Mouse (Mus musculus) hindbrain, embryonic 11.5 days (tissue): Measurements from ENCODE around the gene Morf4l2. TPM values are rescaled to one million over a fixed set of nuclear protein-coding genes. Genes with fewer than 3 reads are reported as not detected.
"Not testable (repeated sequence)": the region's sequence is repeated elsewhere in the genome, so short reads cannot be mapped to it uniquely, and the experiment has no call there.

Source experiments
- ATAC-seq: fragments of 200-750 bp; cut with Nextera tagmentation; 2 replicates; pipeline ENCODE4 v1.8.0; 2017; ENCODE audit warnings: mild to moderate bottlenecking, moderate TSS enrichment, moderate library complexity; ENCODE audit not compliant: low FRiP score
- DNase-seq: peaks from one replicate; pipeline ENCODE4 v3.0.0-alpha.2; 2015; ENCODE audit warnings: low spot score
- H3K27ac ChIP-seq: fragments of 300-500 bp; sonication (generic); 2 replicates; pipeline ENCODE4 v1.5.1; 2014; ENCODE audit warnings: mild to moderate bottlenecking, low read depth, low read length
- H3K27me3 ChIP-seq: fragments of 300-500 bp; sonication (generic); 2 replicates; pipeline ENCODE4 v1.6.1; 2014; ENCODE audit warnings: mild to moderate bottlenecking, low read length, moderate library complexity, mixed read lengths; ENCODE audit not compliant: control insufficient read depth, insufficient read depth
- H3K36me3 ChIP-seq: fragments of 300-500 bp; sonication (generic); 2 replicates; pipeline ENCODE4 v1.6.1; 2014; ENCODE audit warnings: mild to moderate bottlenecking, low read length, moderate library complexity, mixed read lengths; ENCODE audit not compliant: control insufficient read depth, insufficient read depth
- H3K4me1 ChIP-seq: fragments of 300-500 bp; sonication (generic); replicated peaks from 2 replicates; pipeline ENCODE4 v1.6.1; 2014; ENCODE audit warnings: low read length, mixed read lengths; ENCODE audit not compliant: control insufficient read depth, insufficient read depth
- H3K4me2 ChIP-seq: fragments of 300-500 bp; sonication (generic); replicated peaks from 2 replicates; pipeline ENCODE4 v1.6.1; 2014; ENCODE audit warnings: mild to moderate bottlenecking, low read depth, low read length
- H3K4me3 ChIP-seq: fragments of 300-500 bp; sonication (generic); 2 replicates; pipeline ENCODE4 v1.5.1; 2014; ENCODE audit warnings: low read depth, low read length
- H3K9ac ChIP-seq: fragments of 300-500 bp; sonication (generic); 2 replicates; pipeline ENCODE4 v1.6.1; 2014; ENCODE audit warnings: low read depth, low read length
- H3K9me3 ChIP-seq: fragments of 300-500 bp; sonication (generic); 2 replicates; pipeline ENCODE4 v1.6.1; 2016; ENCODE audit warnings: low read length; ENCODE audit not compliant: control insufficient read depth
- WGBS: fragments of 180-500 bp; shearing (Covaris S2); extraction: QIAGEN DNeasy Blood & Tissue Kit; methylation state at CpG from one replicate; pipeline ENCODE4 v1.1.7; 2014; 5-methylcytosine and 5-hydroxymethylcytosine counted together
- polyA plus RNA-seq: library from polyadenylated mRNA; unstranded; fragments of >200 nt; fragmentation: Nextera tagmentation; extraction: Ambion mirVana; gene quantifications from 2 replicates; pipeline ENCODE4 v1.2.1, GENCODE M21; 2014

The Morf4l2 gene
- polyA plus RNA-seq, 1 experiment from 2014 or later: 635 TPM

DNA sequence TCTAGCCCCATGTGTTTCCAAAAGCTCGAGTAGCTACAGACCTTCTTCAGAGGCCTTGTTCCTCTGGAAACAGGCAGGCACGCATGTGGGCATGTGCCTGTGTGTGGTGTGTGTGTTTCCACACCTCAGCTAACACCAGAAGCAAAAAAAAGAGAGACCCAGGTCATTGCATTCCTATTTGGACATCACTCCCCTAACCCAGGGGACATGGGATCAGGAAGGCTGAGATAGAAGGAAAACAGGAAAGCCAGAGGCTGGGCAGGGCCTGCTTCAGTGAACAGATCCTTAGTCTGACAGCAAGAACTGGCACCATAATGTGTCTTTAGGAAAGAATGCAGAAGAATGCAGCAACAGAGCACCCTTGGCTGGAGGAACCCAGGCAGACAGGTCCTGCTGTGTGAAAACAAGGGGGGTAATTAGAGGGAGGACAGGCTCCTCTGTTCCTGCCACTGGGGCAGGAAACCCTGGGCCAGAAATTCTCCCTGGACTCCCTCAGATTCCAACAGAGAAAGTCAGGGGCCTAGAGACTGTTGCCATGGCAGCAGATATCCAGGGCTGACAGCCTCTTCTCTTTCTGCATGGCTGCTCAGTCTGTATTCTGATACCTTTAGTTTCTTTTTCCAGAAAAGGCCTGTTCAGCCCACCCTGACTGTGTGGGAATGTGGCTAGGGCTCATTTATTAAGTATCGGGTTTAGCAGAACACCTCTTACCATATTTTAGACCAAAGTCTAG is 28.6 kb downstream of the Morf4l2 start:
- not testable (repeated sequence) for DNase-seq, H3K4me3 ChIP-seq, H3K4me2 ChIP-seq, H3K36me3 ChIP-seq, H3K4me1 ChIP-seq, H3K27me3 ChIP-seq, H3K9me3 ChIP-seq, H3K27ac ChIP-seq, H3K9ac ChIP-seq
- peak; percentile 90 for ATAC-seq
- 38% methylated on average over 3 of the region's 3 CpGs for WGBS

DNA sequence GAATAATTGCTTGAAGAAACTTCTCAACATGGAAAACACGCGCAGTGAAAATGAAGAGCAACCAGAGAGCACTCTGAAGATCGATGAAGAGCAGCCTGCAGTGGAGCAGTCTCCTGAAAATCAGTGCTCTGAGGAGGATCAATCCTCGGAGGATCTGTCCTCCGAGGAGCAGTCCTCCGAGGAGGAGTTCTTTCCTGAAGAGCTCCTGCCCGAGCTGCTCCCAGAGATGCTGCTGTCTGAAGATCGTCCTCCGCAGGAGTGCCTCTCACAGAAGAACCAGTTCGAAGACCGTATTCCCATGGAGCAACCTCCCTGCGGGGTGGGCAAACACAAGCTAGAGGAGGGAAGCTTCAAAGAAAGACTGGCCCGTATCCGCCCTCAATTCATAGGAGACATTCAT is 34.7 kb downstream of the Morf4l2 start:
- peak overlapping the region; percentile 64 for H3K9ac ChIP-seq
- DNase-seq (no peak), ATAC-seq (peak; percentile 44)
- 30% methylated on average over 14 of the region's 14 CpGs for WGBS
- peak overlapping the region; percentile 84 for H3K27ac ChIP-seq
- H3K4me3 ChIP-seq: peak overlapping the region; percentile 51
- H3K36me3 ChIP-seq: no peaks in the 10 kb centered on the region
- no peaks in the 10 kb centered on the region for H3K9me3 ChIP-seq
- H3K4me1 ChIP-seq: no peaks in the 10 kb centered on the region
- H3K4me2 ChIP-seq: peak overlapping the region; percentile 46
- H3K27me3 ChIP-seq: no peaks in the 10 kb centered on the region

DNA sequence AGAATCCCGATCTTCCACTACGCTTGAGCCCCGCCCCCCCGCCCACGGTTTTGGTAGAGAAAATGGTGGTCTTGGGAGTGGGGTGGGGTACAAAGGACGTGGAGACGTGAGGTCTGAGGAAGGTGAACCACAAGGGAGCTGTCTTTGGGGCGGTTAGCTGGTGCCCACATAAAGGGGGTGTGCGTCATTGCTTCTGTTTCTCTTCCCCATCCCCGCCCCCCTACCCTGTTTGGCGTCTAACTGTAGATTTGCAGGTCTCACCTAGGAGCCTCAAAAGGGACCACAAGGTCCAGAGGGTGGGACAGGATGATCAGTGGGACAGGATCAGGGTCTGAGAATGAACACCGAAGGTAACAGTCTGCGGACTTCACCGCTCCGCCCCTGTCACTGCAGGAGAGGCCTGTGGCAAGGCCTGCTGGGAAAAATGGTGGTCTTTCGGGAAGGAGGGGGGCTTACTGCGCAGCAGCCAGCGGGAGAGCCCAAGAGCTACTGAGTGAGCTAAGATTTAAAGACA is 35.3 kb downstream of the Morf4l2 start:
- H3K4me2 ChIP-seq: peak overlapping the region; percentile 46
- H3K9ac ChIP-seq: peak overlapping the region; percentile 64
- DNase-seq: peak; percentile 70
- H3K36me3 ChIP-seq: no peaks in the 10 kb centered on the region
- H3K4me3 ChIP-seq: peak overlapping the region; percentile 51
- H3K27ac ChIP-seq: peak overlapping the region; percentile 84
- no peaks in the 10 kb centered on the region for H3K27me3 ChIP-seq
- ATAC-seq: peak; percentile 93
- H3K9me3 ChIP-seq: no peaks in the 10 kb centered on the region
- H3K4me1 ChIP-seq: no peaks in the 10 kb centered on the region
- 27% methylated on average over 18 of the region's 18 CpGs for WGBS

DNA sequence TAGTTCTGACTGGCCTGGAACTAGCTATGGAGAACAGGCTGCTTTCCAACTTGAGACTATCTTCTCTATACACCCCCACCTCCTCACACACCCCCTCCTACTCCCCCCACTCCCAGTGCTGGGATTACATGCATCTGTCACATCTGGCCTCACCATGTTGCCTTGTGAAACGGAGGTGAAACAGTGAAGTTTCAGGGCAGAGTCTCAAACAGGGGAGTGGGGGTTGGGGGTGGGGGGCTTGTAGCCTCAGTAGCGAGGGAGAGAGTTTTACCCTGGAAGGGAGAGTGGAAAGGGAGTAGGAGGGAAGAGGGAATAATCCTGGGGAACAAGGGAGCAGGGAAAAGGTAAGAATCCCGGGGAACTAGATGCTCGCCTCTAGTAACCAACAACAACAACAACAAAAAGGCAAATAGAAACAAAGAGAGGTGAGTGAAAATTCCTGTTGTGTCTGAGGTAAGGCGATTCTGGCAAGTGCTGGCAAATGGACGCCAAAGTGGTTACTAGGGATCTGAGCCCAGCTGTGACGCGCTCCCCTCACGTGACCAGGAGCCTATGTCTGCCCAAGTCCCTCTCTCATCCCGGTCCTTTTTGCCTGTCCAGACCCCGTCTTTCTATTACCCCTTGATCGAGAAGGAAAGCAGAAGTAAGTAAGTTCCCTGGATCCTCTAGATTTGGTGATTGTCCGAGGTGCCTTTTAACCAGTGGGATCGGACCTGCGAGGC is 35.9 kb downstream of the Morf4l2 start, which contains the start of gene Tceal1:
Tceal1 (plus strand) TSS at position 537 of the 722 bp plus-strand sequence.
- Histone ChIP-seq H3K36me3 (no peaks in the 10 kb centered on the region), H3K27ac (peak within 1 kb of the TSS; percentile 84), H3K9me3 (no peaks in the 10 kb centered on the region), H3K27me3 (no peaks in the 10 kb centered on the region), H3K4me1 (no peaks in the 10 kb centered on the region), H3K9ac (peak within 1 kb of the TSS; percentile 64), H3K4me2 (peak within 1 kb of the TSS; percentile 46), H3K4me3 (peak within 1 kb of the TSS; percentile 51)
- ATAC-seq (peak; percentile 97), DNase-seq (peak; percentile 72)
- 30% methylated on average over 15 of the region's 15 CpGs for WGBS

GRCm38 (mm10) chrX:136693196-136693595 is 50.3 kb downstream of the Morf4l2 start:
- H3K27me3 ChIP-seq: no peaks in the 10 kb centered on the region
- no peak overlapping the region for H3K4me2 ChIP-seq
- no peaks in the 10 kb centered on the region for H3K9me3 ChIP-seq
- H3K36me3 ChIP-seq: no peaks in the 10 kb centered on the region
- no peak overlapping the region for H3K9ac ChIP-seq
- no peak for DNase-seq
- no peak overlapping the region for H3K4me3 ChIP-seq
- H3K27ac ChIP-seq: no peak overlapping the region
- ATAC-seq: no peak
- H3K4me1 ChIP-seq: no peaks in the 10 kb centered on the region
- 79% methylated on average over 5 of the region's 5 CpGs for WGBS

- no peak for DNase-seq
- 73% methylated on average over 4 of the region's 4 CpGs for WGBS
- H3K27ac ChIP-seq: no peak overlapping the region
- no peak overlapping the region for H3K4me3 ChIP-seq
- H3K9me3 ChIP-seq: no peaks in the 10 kb centered on the region
- no peaks in the 10 kb centered on the region for H3K27me3 ChIP-seq
- no peak overlapping the region for H3K9ac ChIP-seq
- H3K4me1 ChIP-seq: no peaks in the 10 kb centered on the region
- no peak for ATAC-seq
- no peak overlapping the region for H3K4me2 ChIP-seq
- H3K36me3 ChIP-seq: no peaks in the 10 kb centered on the region
These were observed 51.2 kb downstream of the Morf4l2 start for GRCm38 (mm10) chrX:136692294-136692675.

DNA sequence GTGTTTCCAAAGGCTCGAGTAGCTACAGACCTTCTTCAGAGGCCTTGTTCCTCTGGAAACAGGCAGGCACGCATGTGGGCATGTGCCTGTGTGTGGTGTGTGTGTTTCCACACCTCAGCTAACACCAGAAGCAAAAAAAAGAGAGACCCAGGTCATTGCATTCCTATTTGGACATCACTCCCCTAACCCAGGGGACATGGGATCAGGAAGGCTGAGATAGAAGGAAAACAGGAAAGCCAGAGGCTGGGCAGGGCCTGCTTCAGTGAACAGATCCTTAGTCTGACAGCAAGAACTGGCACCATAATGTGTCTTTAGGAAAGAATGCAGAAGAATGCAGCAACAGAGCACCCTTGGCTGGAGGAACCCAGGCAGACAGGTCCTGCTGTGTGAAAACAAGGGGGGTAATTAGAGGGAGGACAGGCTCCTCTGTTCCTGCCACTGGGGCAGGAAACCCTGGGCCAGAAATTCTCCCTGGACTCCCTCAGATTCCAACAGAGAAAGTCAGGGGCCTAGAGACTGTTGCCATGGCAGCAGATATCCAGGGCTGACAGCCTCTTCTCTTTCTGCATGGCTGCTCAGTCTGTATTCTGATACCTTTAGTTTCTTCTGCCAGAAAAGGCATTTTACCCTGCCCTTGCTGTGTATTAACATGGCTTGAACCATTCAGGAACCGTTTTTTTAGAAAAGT is 51.7 kb downstream of the Morf4l2 start:
- not testable (repeated sequence) for H3K9ac ChIP-seq, H3K4me3 ChIP-seq, H3K4me2 ChIP-seq, H3K27me3 ChIP-seq, H3K4me1 ChIP-seq, H3K27ac ChIP-seq, H3K9me3 ChIP-seq, DNase-seq, H3K36me3 ChIP-seq
- peak; percentile 88 for ATAC-seq
- WGBS: 41% methylated on average over 3 of the region's 3 CpGs
